Mouse (Mus musculus) monocyte, adult 2 months (primary cell): ENCODE measurements around the gene Sema3f.
A peak's percentile ranks its signal among the peaks of the same experiment; 100 is the strongest.

Experiments used
- DNase-seq, 2 experiments: peaks; one replicate each; pipeline ENCODE4 v3.0.0; 2022; ENCODE audit warnings: low spot score in 2 of 2, low read depth in 1 of 2

Sema3f gene

DNA sequence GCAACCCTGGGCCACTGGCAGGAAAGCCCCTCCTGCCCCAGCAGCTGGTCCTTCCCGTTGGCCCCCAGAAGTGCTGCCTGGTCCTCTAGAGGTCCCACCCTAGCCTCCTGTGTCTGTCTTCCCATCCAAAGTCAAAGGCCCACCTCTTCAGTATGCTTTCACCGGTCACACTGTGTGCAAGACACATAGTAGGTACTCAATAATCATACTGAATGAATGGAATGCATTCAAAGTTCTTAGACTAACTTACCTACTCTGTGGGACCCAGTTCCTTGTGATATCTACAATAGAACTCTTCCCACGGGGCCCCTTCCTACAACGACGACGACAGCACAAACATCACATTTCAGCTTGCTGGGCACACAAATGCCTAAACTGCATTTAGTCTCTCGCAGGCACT is 45.0 kb downstream of the Sema3f start:
- no peak for DNase-seq

DNA sequence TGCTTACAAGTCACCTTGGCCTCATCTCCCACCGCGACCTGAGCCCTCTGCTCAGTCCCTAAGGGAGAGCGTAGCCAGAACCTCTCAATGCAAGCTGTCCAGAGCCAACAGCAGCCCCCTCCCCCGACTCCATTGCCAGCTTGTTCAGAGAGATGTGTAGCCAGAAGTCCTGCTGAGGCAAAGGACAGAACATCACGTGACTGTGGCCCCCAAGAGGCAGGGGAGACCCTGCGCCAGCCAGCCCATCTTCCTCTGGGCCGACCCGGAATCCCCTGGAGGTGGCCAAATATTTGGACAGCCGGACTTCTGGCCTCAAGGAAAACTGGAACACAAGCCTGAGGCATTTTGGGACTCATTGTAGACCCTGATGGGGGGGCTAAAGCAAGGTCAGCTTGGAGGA is 46.8 kb downstream of the Sema3f start:
- no peak for DNase-seq

DNA sequence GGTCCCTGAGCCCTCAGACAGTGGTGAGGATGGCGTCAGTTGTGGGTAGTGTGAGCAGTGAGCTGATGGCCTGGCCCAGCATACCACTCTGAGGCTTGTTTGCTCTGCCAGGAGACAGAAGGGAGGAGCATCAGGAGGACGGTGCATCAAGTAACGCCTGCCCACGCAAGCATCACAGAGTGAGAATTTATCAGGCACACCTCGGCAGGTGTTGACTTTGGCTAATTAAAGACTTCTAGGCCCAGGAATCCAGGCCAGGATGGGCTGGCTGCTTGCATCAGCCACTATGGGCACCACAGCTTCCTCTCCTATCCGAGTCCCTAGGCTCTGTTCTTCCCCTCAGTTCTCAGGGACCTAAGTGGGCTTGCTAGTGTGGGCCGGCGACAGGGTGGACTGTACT is 47.9 kb downstream of the Sema3f start:
- no peak for DNase-seq

- no peak for DNase-seq
Measured at GRCm38 (mm10) chr9:107660777-107661176, 49.5 kb downstream of the Sema3f start.

GRCm38 (mm10) chr9:107659961-107660360 is 50.3 kb downstream of the Sema3f start:
- DNase-seq: no peak

- no peak for DNase-seq
Measured at GRCm38 (mm10) chr9:107659551-107659950, 50.7 kb downstream of the Sema3f start.

DNA sequence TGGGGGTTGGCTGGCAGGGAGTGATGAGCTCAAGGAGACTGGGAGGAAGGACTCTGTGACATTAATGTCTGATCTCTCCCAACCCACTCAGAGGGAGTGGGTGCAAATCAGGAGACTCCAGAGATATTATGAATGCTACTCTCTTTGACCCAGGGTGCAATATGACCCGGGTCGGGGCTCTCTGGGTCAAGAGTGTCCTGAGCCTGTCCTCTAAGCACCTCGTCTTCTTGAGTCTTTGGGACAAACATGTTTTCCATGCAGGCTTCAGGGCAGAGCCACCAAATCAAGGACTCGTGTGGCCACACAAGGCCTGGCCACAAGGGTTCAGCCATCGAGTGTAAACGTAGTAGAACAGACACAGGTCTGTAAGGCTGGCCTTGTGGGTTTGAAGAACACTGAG is 52.2 kb downstream of the Sema3f start:
- no peak for DNase-seq

- no peak for DNase-seq
Measured at GRCm38 (mm10) chr9:107657144-107657543, 53.1 kb downstream of the Sema3f start.

DNA sequence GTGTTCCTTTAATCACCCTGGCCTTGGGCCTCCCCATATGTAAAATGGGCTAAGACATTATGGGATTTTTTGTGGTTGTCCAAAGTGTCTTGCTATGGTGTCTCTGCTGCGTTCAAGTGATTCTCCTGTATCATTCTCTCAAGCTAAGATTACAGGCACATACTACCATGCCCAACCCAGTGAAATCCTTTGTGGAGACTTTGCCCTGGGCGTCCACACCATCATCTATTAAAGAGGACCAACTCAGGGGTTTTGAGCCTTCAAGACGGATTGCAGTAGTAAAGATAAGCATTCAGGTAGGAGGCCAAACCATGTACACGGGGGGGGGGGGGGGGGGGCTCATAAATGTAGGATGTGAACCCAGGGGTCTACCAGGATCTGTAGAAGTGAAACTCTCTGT is 55.7 kb downstream of the Sema3f start:
- no peak for DNase-seq

DNA sequence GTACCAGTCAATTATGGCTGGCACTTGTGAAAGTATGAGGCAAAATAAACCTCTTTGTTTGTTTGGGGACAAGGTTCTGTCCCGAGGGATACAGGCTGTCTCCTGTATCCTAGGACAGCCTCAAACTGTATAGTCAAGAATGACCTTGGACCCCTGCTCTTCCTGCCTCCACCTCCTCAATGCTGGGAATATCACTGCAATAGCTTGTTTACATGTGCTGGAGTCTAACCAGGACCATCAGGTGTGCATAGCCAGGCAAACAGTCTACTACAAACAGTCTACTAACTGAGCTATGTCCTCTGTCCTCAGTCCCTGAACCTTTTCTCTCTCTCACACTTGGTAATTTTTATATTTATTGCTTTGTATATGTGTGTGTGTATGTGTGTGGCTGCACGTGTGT is 56.8 kb downstream of the Sema3f start:
- DNase-seq: no peak

- DNase-seq: no peak
Measured at GRCm38 (mm10) chr9:107650708-107651481, 59.4 kb downstream of the Sema3f start.

- no peak for DNase-seq
Measured at GRCm38 (mm10) chr9:107650225-107650624, 60.0 kb downstream of the Sema3f start.

GRCm38 (mm10) chr9:107648767-107649166 is 61.5 kb downstream of the Sema3f start:
- DNase-seq: no peak

DNA sequence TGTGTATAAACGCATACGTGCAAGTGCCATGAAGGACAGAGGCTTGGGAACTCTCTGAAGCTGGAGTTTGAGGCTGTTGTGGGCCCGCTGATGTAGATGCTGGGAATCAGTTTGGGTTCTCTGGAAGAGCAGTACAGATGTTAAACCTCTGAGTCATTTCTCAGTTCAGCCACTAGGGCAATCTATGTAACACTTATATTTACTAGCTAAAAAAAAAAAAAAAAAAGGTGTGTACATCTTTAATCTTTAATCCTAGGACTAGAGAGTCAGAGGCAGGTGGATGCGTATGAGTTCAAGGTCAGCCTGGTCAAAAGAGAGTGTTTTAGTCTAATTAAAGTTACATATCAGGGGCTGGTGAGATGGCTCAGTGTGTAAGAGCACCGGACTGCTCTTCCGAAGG is 63.3 kb downstream of the Sema3f start:
- no peak for DNase-seq

GRCm38 (mm10) chr9:107645577-107645976 is 64.7 kb downstream of the Sema3f start:
- DNase-seq: peak in 1 of 2 experiments; percentile 49

DNA sequence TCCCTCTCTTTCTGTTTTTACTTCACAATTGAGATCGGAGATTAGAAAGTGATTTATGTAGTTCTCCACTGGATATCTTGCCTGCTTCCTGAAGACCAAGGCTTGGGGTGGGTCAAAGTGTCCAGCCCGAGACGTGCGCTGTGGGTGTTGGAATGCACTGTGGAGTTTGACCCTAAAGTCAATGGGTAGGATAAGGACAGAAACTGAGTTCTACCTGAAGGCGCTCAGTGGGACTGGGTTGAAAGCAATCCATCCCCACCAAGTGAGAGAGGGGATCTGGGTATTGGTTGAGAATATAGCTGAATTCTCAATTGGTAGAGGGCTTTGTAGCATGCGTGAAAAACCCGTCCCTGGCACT is 65.1 kb downstream of the Sema3f start:
- no peak for DNase-seq

DNA sequence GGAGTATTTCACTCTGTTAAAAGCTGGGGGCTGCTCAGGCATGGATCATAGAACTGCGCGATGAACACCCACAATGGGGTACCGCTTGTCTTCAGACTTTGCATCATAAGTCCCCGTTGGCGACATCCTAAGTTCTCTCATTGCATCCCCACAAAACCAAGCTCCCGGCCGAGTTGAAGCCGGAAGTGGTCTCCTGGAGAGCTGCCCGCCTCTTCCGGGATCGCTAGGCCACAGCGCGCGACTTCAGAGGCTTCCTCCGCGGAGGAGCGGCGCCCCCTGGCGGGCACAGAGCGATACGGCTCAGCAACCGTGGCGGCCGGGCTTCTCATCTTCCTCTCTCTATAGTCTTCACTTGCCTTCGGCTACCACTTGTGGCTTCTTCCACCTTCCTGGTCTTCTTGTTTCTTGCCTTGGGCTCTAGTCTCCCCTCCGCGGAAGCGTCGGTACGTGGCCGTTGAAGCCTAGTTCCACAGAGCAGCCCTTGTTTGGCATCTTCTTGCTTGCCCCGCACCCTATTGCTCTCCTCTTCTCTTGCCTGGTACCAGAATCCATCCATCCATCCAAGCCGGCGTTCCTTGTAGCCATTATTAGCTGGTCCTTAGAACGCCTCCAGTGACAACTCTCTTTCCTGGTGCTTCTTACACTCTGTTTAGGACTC is 65.7 kb downstream of the Sema3f start:
- peak; percentile 78 to 85 for DNase-seq

DNA sequence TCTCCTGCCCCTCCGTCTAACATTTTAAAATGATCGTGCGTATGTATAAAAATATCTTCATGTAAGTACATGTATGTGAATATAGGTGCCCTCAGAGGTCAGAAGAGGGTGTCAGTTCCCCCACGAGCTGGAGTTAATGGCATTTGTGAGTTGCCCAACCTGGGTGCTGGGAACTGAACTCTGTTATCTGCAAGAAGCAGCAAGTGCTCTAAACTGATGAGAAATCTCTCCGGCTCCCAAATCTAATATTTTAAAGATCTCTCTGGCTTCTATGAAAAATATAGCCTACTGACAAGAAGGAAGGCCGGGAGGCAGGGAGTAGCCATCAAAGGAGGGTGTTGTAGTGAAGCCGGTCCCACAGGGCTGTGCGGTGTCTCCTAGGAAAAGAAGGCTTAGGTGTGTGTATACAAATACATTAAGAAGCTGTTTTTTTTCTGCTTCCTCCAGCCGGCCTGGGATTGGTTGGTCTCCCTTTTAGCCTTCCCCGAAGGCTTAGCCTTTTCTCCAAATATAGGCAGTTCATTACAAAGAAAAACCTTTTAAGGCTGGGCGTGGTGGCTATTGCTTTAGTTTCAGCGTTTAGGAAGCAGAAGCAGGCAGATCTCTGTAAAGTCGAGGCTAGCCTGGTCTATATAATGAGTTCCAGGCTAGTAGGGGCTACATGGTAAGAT is 66.6 kb downstream of the Sema3f start:
- DNase-seq: no peak

- no peak for DNase-seq
Measured at GRCm38 (mm10) chr9:107641666-107642065, 68.6 kb downstream of the Sema3f start.

GRCm38 (mm10) chr9:107640257-107640772 is 70.0 kb downstream of the Sema3f start:
- DNase-seq: peak; percentile 66 to 72

DNA sequence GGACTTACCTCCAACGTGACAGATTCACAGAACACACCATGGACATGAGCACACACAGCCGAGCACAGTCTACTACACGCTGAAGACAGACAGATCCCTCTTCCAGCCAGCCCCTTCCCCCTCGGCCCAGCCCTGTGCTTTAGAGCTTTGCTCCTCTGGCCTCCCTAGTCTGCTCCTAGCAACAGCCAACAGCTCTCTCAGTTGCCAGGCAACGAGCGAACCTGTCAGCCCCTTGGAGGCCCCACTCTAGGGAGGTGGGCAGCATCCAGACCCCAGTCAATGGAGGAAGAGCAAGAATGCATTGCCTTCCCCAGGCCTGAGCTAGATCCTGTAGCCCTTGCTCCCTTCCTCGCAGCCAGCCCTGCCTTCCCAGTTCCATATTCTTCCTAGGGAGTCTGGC is 73.2 kb downstream of the Sema3f start:
- DNase-seq: no peak
